In the genomic region with DNA sequence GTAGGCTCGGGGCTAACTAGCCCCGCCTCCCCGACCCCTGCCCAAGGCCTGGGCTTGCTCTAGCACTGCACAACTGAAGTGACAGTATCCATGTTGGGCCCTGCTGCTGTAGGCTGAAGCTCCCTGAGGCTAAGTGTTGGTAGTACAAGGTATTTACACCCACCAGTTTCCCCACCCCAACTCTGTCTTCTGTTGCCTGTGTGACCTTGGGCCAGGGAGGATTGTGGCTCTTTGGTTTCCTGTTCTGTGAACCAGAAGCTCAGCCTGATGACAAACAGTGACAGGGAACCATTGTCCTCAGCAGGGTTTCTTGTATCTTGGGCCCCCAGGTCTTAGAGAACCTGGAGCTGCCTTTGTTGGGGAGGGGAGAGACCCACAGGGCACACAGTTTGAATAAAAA, we compare ENCODE assay signal across 29 mouse cellular contexts. TPM values are rescaled to one million over a fixed set of nuclear protein-coding genes. Genes with fewer than 3 reads are reported as not detected.
DNase-seq lines count a peak whose midpoint lies in the region; ATAC-seq and TF ChIP-seq lines count a peak whose summit lies in the region.
"Had no signal": no experiment of that assay in that cellular context is flagged by ENCODE, and none has a peak within 500 bp of the region (broad histone marks: within the 10 kb centered on the region; RNA-seq: fewer than 3 reads in every experiment).

No protein-coding gene starts in this region.

- TF ChIP-seq CTCF in layer of hippocampus, adult 2 months (conservative IDR thresholded peaks at IDR 0.05), result no peak
- TF ChIP-seq CTCF in midbrain, postnatal 0 days (IDR thresholded peaks at IDR 0.05), result no peak

- H3K4me1 ChIP-seq in midbrain, postnatal 0 days (ENCODE audit: insufficient read depth, low read length), result 0 out of 2 replicates have a peak, but pooled peaks cover 2% of the 10 kb centered on the region
- H3K4me1 ChIP-seq: embryonic facial prominence, embryonic 12.5 days; limb, embryonic 12.5 days; midbrain, embryonic 13.5 days had no signal

- H3K9ac ChIP-seq in midbrain, postnatal 0 days (replicated peaks; ENCODE audit: low read length, poor library complexity, severe bottlenecking), result no peak overlapping the region
- H3K9ac ChIP-seq: embryonic facial prominence, embryonic 12.5 days; forebrain, postnatal 0 days; heart, embryonic 13.5 days; hindbrain, embryonic 12.5 days; limb, embryonic 12.5 days; liver, postnatal 0 days; midbrain, embryonic 13.5 days; neural tube, embryonic 15.5 days had no signal

- DNase-seq in layer of hippocampus, adult 2 months (ENCODE audit: low spot score in 2 of 2), result no peak
- no peak for DNase-seq in layer of hippocampus, postnatal 25 days (ENCODE audit: extremely low spot score in 1 of 2, low spot score in 1 of 2)
- DNase-seq in R1 (ENCODE audit: low read depth, low spot score), result peak; percentile 50
- peak; percentile 45 for DNase-seq in induced T-regulatory cell, adult 2 months (ENCODE audit: low read depth)
- no peak for DNase-seq in ovary, postnatal 14 days (ENCODE audit: low spot score)
- no peak for DNase-seq in midbrain, postnatal 0 days (ENCODE audit: low spot score)
- no peak for DNase-seq in right cerebral cortex, adult 2 months (ENCODE audit: low spot score in 2 of 2)
- DNase-seq: cerebellum, adult 11-12 months; cerebellum, postnatal 10 days; forebrain, postnatal 0 days; gastrocnemius, postnatal 25 days; heart, adult 2 months; heart, postnatal 14 days; kidney, adult 2 months; kidney, postnatal 10 days; liver, postnatal 0 days; lung, postnatal 10 days; right cerebral cortex, postnatal 25 days; thymus, postnatal 36 days had no signal

- H3K4me3 ChIP-seq in layer of hippocampus, adult 2 months, result no peak overlapping the region
- no peak overlapping the region for H3K4me3 ChIP-seq in midbrain, postnatal 0 days (ENCODE audit: low read depth, low read length)
- H3K4me3 ChIP-seq: embryonic facial prominence, embryonic 12.5 days; heart, adult 2 months; heart, embryonic 13.5 days; hindbrain, embryonic 12.5 days; limb, embryonic 12.5 days; midbrain, embryonic 13.5 days; myocyte; neural tube, embryonic 15.5 days had no signal

- H3K27me3 ChIP-seq in midbrain, postnatal 0 days (ENCODE audit: insufficient read depth, low read length), result no peaks in the 10 kb centered on the region
- H3K27me3 ChIP-seq: neural tube, embryonic 15.5 days had no signal

- H3K4me2 ChIP-seq in midbrain, postnatal 0 days (ENCODE audit: low read depth, low read length, poor library complexity, severe bottlenecking), result no peak overlapping the region
- H3K4me2 ChIP-seq: embryonic facial prominence, embryonic 12.5 days; heart, embryonic 13.5 days; hindbrain, embryonic 12.5 days; limb, embryonic 12.5 days; liver, embryonic 11.5 days; midbrain, embryonic 13.5 days; neural tube, embryonic 15.5 days had no signal

- H3K27ac ChIP-seq in layer of hippocampus, adult 2 months, result peak overlapping the region; percentile 83
- H3K27ac ChIP-seq in midbrain, postnatal 0 days (ENCODE audit: low read depth, low read length), result no peak overlapping the region
- H3K27ac ChIP-seq: embryonic facial prominence, embryonic 12.5 days; heart, adult 2 months; heart, embryonic 13.5 days; hindbrain, embryonic 12.5 days; limb, embryonic 12.5 days; midbrain, embryonic 13.5 days; neural tube, embryonic 15.5 days had no signal

- ATAC-seq in midbrain, postnatal 0 days (ENCODE audit: low FRiP score), result no peak
- ATAC-seq: forebrain, postnatal 0 days; liver, postnatal 0 days; midbrain, embryonic 13.5 days had no signal

- no peaks in the 10 kb centered on the region for H3K36me3 ChIP-seq in midbrain, postnatal 0 days (ENCODE audit: insufficient read depth, low read length)
- H3K36me3 ChIP-seq: embryonic facial prominence, embryonic 12.5 days; heart, embryonic 13.5 days; hindbrain, embryonic 12.5 days; limb, embryonic 12.5 days; midbrain, embryonic 13.5 days; neural tube, embryonic 15.5 days had no signal

- 76% methylated on average over 3 of the region's 3 CpGs for WGBS in midbrain, postnatal 0 days

- H3K9me3 ChIP-seq in midbrain, postnatal 0 days (ENCODE audit: low read length), result no peaks in the 10 kb centered on the region
- H3K9me3 ChIP-seq: embryonic facial prominence, embryonic 12.5 days; heart, embryonic 13.5 days; hindbrain, embryonic 12.5 days; limb, embryonic 12.5 days; midbrain, embryonic 13.5 days; neural tube, embryonic 15.5 days had no signal

RNA-seq across cellular contexts. Expression of a gene that starts 47.9 kb away (rescaled TPM):
- total RNA-seq in layer of hippocampus, adult 2 months (2021), result 100 to 1,000 TPM; 133 to 144 TPM
- total RNA-seq in layer of hippocampus, postnatal 25 days (2021), result 100 to 1,000 TPM; 191 to 192 TPM
- 11.3 and 14.0 TPM in 2 replicates for total RNA-seq in midbrain, postnatal 0 days (2014; rRNA removed)
- 11.9 and 12.8 TPM in 2 replicates for polyA plus RNA-seq in midbrain, postnatal 0 days (2015; fragmentation: Nextera tagmentation; extraction: Ambion mirVana)

RNA-seq across cellular contexts. Expression of a gene that starts 48.3 kb away (rescaled TPM):
- total RNA-seq in layer of hippocampus, adult 2 months (2021), result 10 to 100 TPM; 31.8 to 33.1 TPM
- total RNA-seq in layer of hippocampus, postnatal 25 days (2021), result 10 to 100 TPM; 21.4 to 28.8 TPM
- 19.4 and 29.5 TPM in 2 replicates for total RNA-seq in midbrain, postnatal 0 days (2014; rRNA removed)
- polyA plus RNA-seq in midbrain, postnatal 0 days (2015; fragmentation: Nextera tagmentation; extraction: Ambion mirVana), result 1.2 and 1.6 TPM in 2 replicates
- total RNA-seq: CH12.LX; gastrocnemius, postnatal 25 days; heart, adult 2 months had no signal
- polyA plus RNA-seq: embryonic facial prominence, embryonic 12.5 days; heart, adult 2 months; heart, embryonic 13.5 days; intestine, embryonic 14.5 days; limb, embryonic 12.5 days; liver, embryonic 11.5 days; liver, postnatal 0 days; myocyte had no signal

Comparison
In these comparisons a context has a peak if more than half of its experiments do, and no peak if none do; other contexts are left out.
1. DNase-seq: peak in R1 (single experiment) and induced T-regulatory cell, adult 2 months (single experiment); none in layer of hippocampus, adult 2 months (0 of 2), layer of hippocampus, postnatal 25 days (0 of 2), ovary, postnatal 14 days (single experiment), midbrain, postnatal 0 days (single experiment) and right cerebral cortex, adult 2 months (0 of 2).